Mouse (Mus musculus) stomach, postnatal 0 days (tissue): Measurements from ENCODE around the gene Ggt5.

ENCODE experiments used
- CTCF ChIP-seq: IDR thresholded peaks from 2 replicates; pipeline ENCODE4 v1.5.1; 2016; ENCODE audit warnings: antibody characterized with exemption, low read depth, mild to moderate bottlenecking, moderate library complexity
- EP300 ChIP-seq: optimal IDR thresholded peaks from 2 replicates; pipeline ENCODE3; 2016; ENCODE audit warnings: antibody characterized with exemption

DNA sequence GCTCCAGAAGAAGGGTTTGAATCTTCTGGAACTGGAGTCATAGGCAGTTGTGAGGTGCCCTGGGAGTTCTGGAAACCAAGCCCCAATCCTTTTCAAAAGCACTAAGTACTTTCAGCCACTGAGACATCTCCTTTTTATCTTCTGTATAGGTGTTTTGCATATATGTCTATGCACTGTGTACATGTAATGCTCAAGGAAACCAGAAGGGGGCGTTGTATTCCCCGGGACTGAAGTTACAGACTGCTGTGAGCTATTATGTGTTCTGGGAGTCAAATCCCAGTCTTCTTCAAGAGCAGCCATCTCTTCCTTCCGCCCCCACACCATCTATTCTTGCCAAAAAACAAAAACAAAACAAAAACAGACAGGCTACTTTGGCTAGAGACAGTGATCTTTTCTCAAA is 31.7 kb downstream of the Ggt5 start:
- TF ChIP-seq CTCF (peak; percentile 54), EP300 (no peak)
